Mouse (Mus musculus) urinary bladder, postnatal 0 days (tissue): ENCODE results near the gene Mrpl40. TPM values are rescaled to one million over a fixed set of nuclear protein-coding genes. Genes with fewer than 3 reads are reported as not detected.

Source experiments
- polyA plus RNA-seq: library from polyadenylated mRNA; unstranded; fragments of >200 nt; fragmentation: Nextera tagmentation; extraction: Ambion mirVana; gene quantifications from 2 replicates; pipeline ENCODE4 v1.2.1, GENCODE M21; 2015

Gene Mrpl40
- polyA plus RNA-seq: 53.5 and 54.4 TPM in 2 replicates

DNA sequence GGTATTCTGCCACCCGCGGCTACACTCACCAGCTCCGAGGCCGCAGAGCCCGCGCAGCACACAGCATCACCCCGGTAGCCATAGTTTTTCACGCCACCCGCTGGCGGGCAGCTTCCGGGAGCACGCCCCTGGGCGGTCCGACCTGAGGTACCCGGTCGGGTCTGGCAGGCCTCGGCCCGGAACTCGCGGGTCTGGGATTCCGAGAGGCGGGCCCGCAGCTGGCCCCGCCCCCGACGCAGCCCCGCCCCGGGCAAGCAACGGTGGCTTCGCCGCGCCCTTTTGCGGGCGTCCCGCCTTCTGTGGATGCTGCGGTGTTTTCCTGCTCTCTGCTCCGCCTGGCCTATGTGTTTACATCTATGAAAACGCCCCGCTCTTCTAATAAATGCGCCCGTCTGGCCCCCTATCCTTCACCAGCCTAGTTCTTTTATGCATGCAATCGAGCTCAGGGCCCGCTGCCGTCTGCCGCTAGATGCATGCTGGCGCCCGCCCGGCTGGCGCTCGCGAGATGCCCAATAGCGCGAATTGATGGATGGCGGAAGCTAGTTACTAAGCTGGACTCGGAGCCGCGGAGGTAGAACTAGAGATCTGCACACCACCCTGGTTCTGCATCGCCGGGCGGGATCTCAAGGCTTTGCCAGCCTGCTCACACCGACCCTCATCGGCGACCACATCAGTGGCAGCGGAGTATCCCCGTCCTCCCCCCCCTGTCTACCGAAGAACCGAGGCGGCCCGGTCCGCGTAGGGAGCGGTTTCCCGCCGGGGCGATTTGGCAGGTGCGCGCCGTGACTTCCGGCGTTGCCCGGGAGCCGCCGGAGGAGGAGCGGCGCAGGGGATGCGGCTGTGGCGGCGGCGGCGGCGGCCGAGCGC, at the start of gene Mrpl40, which contains the start of gene Hira:
TSS of gene Mrpl40 (minus strand) at position 421 of the 867 bp plus-strand sequence.
TSS of gene Hira (plus strand) at position 596 of the 867 bp plus-strand sequence.

DNA sequence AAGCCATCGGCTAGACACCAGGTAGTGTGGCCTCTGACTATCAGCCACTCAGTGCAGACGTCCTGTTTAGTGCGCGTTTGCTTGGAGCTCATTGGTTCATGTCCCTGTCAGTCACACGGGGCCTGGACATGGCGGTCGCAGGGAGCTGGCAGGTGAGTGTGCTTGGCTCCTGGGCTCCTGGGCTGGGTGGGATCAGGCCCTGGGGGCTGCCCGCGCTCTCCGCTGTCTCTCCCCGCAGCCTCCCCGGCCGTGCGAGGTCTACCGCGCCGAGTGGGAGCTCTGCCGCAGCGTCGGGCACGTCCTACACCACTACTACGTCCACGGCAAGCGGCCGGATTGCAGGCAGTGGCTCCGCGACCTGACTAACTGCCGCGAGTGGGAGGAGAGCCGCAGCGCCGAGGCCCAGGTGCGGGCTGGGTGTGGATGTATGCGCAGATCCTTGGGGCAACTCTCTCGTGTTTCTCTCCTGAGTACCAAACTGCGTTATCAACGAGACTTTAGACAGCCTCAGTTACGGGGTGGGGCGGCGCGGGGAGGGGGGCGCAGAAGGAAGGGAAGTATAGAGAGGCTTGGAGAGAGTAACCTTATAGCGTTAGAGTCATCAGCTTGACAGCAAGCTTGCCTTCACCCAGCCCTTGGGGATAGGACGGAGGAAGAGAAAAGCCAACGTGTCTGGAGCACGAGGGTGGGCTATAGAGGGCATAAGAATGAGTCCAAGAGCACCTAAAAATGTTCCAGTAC, 40.0 kb downstream of the Mrpl40 start, which contains the start of the genes 2510002D24Rik and Gm28539:
TSS of gene 2510002D24Rik (plus strand) at position 111 of the 741 bp plus-strand sequence.
TSS of gene Gm28539 (plus strand) at position 117 of the 741 bp plus-strand sequence.

Other genes with a start within 250 kb of the Mrpl40 start
- gene Sept5, start 246.9 kb downstream of the Mrpl40 start, polyA plus RNA-seq: 33.1 and 43.4 TPM in 2 replicates
- gene Cldn5, start 100.0 kb downstream of the Mrpl40 start, polyA plus RNA-seq: 27.9 and 36.5 TPM in 2 replicates
- 68.8 and 69.4 TPM in 2 replicates for gene Ufd1, start 65.1 kb downstream of the Mrpl40 start, polyA plus RNA-seq
- 7.9 and 10.9 TPM in 2 replicates for gene Cdc45, start 64.9 kb downstream of the Mrpl40 start, polyA plus RNA-seq
- gene 2510002D24Rik, start 40.3 kb downstream of the Mrpl40 start, polyA plus RNA-seq: 30.5 and 34.4 TPM in 2 replicates
- gene Gm28539, start 40.3 kb downstream of the Mrpl40 start, polyA plus RNA-seq: not detected in 2 replicates
- gene Hira, start 175 bp upstream of the Mrpl40 start, polyA plus RNA-seq: 6.8 and 6.9 TPM in 2 replicates